Mouse (Mus musculus): ENCODE results near the gene Slc35c1. TPM values are rescaled to one million over a fixed set of nuclear protein-coding genes. Genes with fewer than 3 reads are reported as not detected.
A peak's percentile ranks its signal among the peaks of the same experiment; 100 is the strongest.

The Slc35c1 gene
- total RNA-seq, 2 experiments from 2014 or later: 22.2 to 24.2 TPM

DNA sequence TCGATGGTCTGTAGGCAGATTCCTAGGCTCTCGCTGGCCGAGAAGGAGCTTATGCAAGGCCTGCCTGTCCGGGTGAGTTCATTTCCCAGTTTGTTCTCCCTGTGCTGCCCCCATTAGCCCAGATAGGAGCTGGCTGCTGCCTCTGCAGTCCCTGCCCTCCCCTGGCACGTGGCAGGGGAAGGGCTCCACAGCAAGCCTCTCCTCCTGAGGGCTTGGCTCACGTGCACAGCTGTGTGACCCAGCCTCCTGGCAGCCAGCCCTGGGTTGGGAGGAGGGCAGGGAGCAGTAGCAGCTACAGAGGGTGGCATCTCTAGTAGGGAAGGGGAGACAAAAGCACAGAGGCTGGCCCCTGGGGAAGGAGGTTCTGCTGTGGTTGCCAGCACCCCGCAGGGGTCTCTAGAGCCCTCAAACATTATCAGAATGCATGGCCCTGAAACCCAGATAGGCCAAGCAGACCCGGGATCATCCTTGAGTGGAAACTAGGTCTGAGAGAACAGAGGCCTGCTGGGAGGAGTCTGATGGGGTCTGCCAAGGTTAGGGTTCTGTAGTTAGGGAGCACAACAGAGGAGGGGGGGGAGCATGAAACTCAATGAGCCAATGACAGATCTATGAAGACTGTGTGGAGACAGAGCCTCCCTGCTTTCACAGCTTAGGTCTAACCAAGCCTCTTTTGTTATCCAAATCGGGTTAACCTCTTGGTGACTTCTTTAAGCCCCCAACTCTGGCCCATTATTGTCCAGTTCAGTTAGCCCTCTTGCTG is 36.5 kb downstream of the Slc35c1 start:
- DNase-seq (ENCODE audit: extremely low spot score in 1 of 2, low spot score in 2 of 2): peak; percentile 74 to 92
- intact Hi-C loops (cut with DNase I): no loop called here

DNA sequence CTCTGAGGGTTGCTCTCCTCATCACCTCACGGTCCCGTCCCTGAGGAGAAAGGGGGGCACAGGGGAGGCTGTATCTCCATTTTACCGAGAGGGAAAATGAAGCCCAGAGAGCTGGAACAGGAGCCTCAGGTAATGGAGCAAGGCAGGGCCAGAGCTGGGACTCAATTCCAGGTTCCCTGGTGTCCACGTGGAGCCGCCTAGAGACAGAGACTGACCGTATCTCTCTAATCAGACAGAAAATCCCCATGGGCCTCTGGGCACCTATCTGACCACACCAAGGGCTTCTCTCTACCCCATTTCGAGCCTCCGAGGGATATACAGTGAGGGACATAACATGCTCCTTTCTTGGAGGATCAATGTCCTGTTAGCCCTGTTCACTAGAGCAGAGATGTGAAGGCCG is 37.2 kb downstream of the Slc35c1 start:
- intact Hi-C loops (cut with DNase I): no loop called here
- no peak for DNase-seq (ENCODE audit: extremely low spot score in 1 of 2, low spot score in 2 of 2)

DNA sequence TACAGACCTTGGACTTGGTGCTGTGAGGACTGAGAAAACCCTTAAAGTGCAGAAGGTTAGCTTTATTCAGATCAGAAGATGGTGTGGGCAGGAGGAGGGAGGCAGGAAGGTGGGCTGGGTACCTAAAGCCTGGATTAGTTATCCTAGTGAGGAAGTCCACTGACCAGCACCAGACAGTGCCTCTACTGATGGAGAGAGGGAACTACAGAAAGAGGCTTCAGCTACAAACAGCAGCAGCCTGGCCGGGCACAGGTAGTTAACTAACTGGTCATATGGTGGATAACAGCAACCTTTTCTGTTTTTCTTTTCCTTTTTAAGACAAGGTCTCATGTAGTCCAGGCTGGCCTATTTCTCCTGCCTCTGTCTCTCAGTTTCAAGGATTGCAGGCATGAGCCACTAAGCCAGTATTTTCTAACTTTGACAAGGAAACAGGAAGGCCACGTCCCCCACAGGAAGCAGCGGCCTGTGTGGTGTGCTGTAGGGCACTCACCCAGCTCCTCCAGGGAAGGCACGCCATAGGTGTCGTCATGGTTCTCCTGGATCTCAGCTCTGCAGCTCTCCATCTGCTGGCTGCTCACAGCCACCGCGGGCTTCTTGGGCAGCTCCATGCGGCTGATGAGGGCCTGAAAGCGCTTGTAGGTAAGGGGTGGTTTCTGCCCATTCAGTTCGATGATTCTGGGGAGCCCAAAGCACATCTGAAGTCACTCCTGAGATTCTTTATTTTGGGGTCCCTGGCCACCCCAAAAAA is 37.8 kb downstream of the Slc35c1 start:
- DNase-seq (ENCODE audit: extremely low spot score in 1 of 2, low spot score in 2 of 2): no peak
- intact Hi-C loops (cut with DNase I): no loop called here

DNA sequence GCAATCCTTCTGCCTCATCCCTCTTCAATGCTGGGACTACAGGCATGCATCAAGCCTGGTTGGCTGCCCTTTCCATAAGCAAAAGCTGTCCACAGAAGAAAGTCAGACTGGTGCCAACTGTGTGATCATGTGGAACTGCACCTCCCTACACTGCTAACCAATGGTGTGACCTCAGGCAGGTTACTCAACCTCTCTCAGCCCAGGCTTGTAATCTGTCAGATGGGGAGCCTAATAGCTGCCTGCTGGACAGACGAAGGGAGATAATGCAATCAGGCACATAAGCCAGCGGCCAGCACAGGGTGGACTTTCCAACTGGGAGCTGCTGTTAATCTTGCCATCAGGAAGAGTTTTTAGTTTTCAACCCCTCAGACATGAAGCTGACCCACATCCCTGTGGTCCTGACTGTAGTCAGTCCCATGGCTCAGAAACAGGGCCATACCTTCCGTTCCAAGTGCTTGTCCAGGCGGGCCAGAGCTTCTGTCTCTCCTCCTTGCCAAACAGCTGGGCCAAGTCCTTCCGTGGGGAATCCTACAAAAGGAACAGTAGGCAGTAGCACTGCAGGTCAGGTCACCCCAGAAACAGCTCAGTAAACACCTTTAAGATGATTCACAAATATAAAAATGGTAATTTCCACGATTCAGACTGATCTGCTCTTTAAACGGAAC is 38.5 kb downstream of the Slc35c1 start:
- no peak for DNase-seq (ENCODE audit: extremely low spot score in 1 of 2, low spot score in 2 of 2)
- intact Hi-C loops (cut with DNase I): no loop called here

DNA sequence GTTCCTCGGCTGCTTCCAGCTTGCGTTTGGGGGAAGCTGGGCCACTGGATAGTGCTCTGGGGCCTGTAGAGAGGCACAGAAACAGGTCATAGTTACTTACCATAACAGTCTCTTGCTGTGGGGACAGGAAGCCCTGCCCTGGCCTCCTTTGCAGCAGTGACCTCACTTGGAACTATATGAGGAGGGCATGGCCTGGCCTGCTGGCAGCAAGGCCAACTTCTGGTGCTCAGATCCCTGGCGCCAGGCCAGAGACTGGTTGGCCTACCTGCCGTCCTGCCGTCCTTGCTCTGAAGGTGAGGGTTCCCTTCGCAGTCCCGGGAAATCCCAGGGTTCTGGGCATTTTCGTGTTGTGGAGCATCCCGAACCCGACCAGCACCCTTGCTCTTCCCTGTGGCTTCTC is 48.6 kb downstream of the Slc35c1 start:
- intact Hi-C loops (cut with DNase I): no loop called here
- peak in 1 of 2 experiments; percentile 53 for DNase-seq (ENCODE audit: extremely low spot score in 1 of 2, low spot score in 2 of 2)

DNA sequence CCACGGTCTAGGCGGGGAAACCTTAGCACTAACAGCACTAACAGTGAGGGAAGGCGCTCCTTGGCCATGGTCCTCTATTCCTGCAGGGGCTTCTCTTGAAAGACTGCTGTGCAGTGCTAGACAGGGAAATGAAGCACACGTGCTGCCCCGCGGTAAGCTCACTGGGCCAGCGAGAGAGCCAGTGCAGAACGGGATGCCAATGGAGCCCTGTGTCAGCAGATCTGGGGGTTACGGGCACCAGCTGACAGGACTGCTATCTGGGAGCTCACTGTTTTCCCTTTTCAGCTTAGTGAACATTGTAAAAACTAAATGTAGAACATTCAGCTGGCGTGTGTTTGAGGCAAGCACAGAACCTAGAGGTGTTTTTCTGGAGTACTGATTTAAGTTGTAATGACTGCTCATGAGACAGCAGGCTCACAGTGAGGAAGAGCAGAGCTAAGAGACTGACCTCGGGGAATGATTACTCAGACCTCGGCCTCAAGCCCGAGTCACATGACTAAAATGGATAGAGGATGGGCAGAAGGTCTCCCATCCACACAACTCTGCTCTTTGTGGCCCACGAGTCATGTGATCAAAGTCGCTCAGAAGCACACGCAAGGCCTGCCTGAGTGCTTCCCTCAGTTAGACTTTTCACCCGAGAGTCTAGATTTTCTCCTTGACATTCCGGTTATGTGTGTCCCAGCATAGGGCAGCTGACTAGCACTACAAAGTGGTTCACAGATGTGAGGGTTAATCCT is 51.9 kb downstream of the Slc35c1 start:
- intact Hi-C loops (cut with DNase I): no loop called here
- no peak for DNase-seq (ENCODE audit: extremely low spot score in 1 of 2, low spot score in 2 of 2)

DNA sequence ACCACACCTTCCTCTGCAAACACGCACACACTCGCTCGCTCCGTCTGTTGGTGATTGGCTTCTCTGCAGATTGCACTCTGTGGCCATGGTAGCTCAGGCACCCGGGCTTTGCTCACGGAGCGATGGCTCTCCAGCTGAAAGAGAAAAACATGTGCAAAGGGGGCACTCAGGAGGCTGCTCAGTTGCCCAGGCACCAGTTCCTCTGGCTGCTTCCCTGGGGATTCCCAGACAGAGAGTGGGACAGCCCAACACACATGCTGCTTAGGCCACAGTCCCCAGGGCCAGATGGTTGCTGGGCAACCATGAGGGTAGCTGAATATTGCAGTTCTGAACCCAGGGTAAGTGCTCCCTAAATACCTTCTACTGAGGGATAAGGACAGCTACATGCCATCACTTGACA is 54.7 kb downstream of the Slc35c1 start:
- intact Hi-C loops (cut with DNase I): no loop called here
- no peak for DNase-seq (ENCODE audit: extremely low spot score in 1 of 2, low spot score in 2 of 2)

DNA sequence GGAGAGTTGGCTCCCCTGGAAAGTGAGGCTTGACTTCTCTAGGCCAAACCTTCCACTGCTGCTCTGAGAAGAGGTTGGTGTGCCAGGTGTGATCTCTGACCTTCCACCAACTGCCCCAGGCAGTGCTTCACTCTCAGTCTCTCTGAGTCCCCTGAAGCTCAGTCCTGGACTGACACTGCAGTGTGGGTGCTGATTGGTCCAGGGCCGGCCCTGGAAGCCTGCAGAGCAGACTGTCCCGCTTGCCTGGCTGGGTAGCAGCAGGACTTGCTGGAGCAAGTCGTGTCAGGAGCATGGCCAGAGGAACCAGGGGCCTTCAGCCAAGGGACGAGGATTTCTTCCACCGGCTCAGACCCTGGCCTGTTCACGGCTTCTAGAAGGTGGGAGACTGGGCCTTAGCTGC is 55.6 kb downstream of the Slc35c1 start:
- intact Hi-C loops (cut with DNase I): no loop called here
- no peak for DNase-seq (ENCODE audit: extremely low spot score in 1 of 2, low spot score in 2 of 2)

DNA sequence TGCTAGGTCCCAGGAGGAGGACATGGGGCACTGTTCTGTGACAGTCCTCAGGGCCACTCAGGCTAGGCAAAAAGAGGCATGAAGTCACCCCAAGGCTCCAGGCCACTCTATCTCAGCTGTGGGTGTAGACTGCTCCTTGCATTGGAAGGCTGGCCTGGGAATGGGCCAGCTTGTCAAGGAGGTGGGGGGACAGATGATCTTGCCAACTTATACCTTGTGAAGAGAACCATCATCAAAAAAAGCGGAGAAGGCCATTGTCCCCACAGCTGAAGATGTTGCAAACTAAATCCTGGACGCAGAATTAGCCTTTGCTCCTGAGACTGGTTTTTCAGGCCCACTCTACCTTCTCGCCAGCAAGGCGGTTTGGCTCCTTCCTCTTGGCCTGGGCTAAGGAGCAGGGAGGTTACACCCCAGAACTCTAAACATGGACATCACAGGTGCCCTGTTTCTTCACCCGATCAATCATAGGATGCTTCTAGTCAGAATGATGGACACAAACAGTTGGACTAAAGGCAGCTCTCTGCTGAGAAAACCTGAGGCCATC is 56.5 kb downstream of the Slc35c1 start:
- intact Hi-C loops (cut with DNase I): no loop called here

More for the DNA sequence above, 56.5 kb downstream of the Slc35c1 start:
- no peak for DNase-seq (ENCODE audit: extremely low spot score in 1 of 2, low spot score in 2 of 2)

Other genes with a start within 250 kb of the Slc35c1 start
- gene Pex16, start 85.9 kb downstream of the Slc35c1 start, total RNA-seq (2021): 10 to 100 TPM; 40.3 to 40.4 TPM
- gene Large2, start 85.7 kb downstream of the Slc35c1 start, total RNA-seq (2021): under 1 TPM in 1 of 2 experiments, not detected in 1; 0.49 TPM
- gene 1700029I15Rik, start 78.0 kb downstream of the Slc35c1 start, total RNA-seq (2021): 1 to 10 TPM; 3.7 TPM
- gene Mapk8ip1, start 59.3 kb downstream of the Slc35c1 start, total RNA-seq (2021): 100 to 1,000 TPM; 414 to 421 TPM
- 100 to 1,000 TPM; 108 to 109 TPM for gene Cry2, start 26.5 kb downstream of the Slc35c1 start, total RNA-seq (2021)
- gene Chst1, start 139.2 kb upstream of the Slc35c1 start, total RNA-seq (2021): 100 to 1,000 TPM; 154 to 161 TPM